Mouse (Mus musculus): ENCODE measurements around the gene Ptpra.

The Ptpra gene

GRCm38 (mm10) chr2:130449794-130450433 lies at the start of gene Ptpra:
TSS of gene Ptpra (plus strand) at chr2:130450278.
- peak; percentile 93 for DNase-seq (ENCODE audit: low read depth)

- peak; percentile 59 for DNase-seq (ENCODE audit: low read depth)
Observed at GRCm38 (mm10) chr2:130401891-130402290, 48.2 kb upstream of the Ptpra start.

GRCm38 (mm10) chr2:130404939-130405338 lies 45.1 kb upstream of the Ptpra start, which contains the start of the genes Gm28372 and 1700020A23Rik:
TSS of gene Gm28372 (plus strand) at chr2:130405239.
TSS of gene 1700020A23Rik (plus strand) at chr2:130405259.
- DNase-seq (ENCODE audit: low read depth): no peak

GRCm38 (mm10) chr2:130406178-130406577 lies 43.9 kb upstream of the Ptpra start, which contains the start of gene Tmem239:
TSS of gene Tmem239 (plus strand) at chr2:130406478.
- DNase-seq (ENCODE audit: low read depth): no peak

GRCm38 (mm10) chr2:130408194-130408593 lies 41.9 kb upstream of the Ptpra start:
- peak; percentile 75 for DNase-seq (ENCODE audit: low read depth)

GRCm38 (mm10) chr2:130411558-130412495 lies 38.3 kb upstream of the Ptpra start:
- peak; percentile 96 for DNase-seq (ENCODE audit: low read depth)

GRCm38 (mm10) chr2:130412775-130413174 lies 37.3 kb upstream of the Ptpra start:
- no peak for DNase-seq (ENCODE audit: low read depth)

- DNase-seq (ENCODE audit: low read depth): no peak
Observed at GRCm38 (mm10) chr2:130414094-130414856, 35.8 kb upstream of the Ptpra start.

GRCm38 (mm10) chr2:130421781-130422620 lies 28.1 kb upstream of the Ptpra start:
- no peak for DNase-seq (ENCODE audit: low read depth)

GRCm38 (mm10) chr2:130423397-130424125 lies 26.5 kb upstream of the Ptpra start:
- no peak for DNase-seq (ENCODE audit: low read depth)

- peak; percentile 93 for DNase-seq (ENCODE audit: low read depth)
Observed at GRCm38 (mm10) chr2:130424126-130424853, 25.8 kb upstream of the Ptpra start, which contains the start of the genes Vps16 and Pced1a. TSS of gene Vps16 (plus strand) at chr2:130424339. TSS of gene Pced1a (minus strand) at chr2:130424701.

GRCm38 (mm10) chr2:130425112-130425511 lies 25.0 kb upstream of the Ptpra start:
- DNase-seq (ENCODE audit: low read depth): peak; percentile 60

GRCm38 (mm10) chr2:130429851-130430250 lies 20.2 kb upstream of the Ptpra start:
- DNase-seq (ENCODE audit: low read depth): no peak

- DNase-seq (ENCODE audit: low read depth): no peak
Observed at GRCm38 (mm10) chr2:130430484-130430883, 19.6 kb upstream of the Ptpra start.

GRCm38 (mm10) chr2:130432157-130432556 lies 17.9 kb upstream of the Ptpra start:
- DNase-seq (ENCODE audit: low read depth): no peak

GRCm38 (mm10) chr2:130433152-130433551 lies 16.9 kb upstream of the Ptpra start:
- DNase-seq (ENCODE audit: low read depth): peak; percentile 84

- no peak for DNase-seq (ENCODE audit: low read depth)
Observed at GRCm38 (mm10) chr2:130436769-130437168, 13.3 kb upstream of the Ptpra start.

- DNase-seq (ENCODE audit: low read depth): no peak
Observed at GRCm38 (mm10) chr2:130438861-130439260, 11.2 kb upstream of the Ptpra start.

GRCm38 (mm10) chr2:130439840-130440480 lies 10.1 kb upstream of the Ptpra start:
- DNase-seq (ENCODE audit: low read depth): no peak
